Mouse (Mus musculus) forebrain, embryonic 11.5 days (tissue): ENCODE measurements at regions not wholly inside any gene's neighbourhood (a gene's known extent, or its start where the extent isn't known, plus 50 kb on each side); places are given as distances from the start of the nearest gene placed in this dataset.
A peak's percentile ranks its signal among the peaks of the same experiment; 100 is the strongest.

Source experiments
- ATAC-seq: fragments of 200-750 bp; cut with Nextera tagmentation; replicated peaks from 2 replicates; pipeline ENCODE4 v1.8.0; 2017; ENCODE audit warnings: moderate TSS enrichment; ENCODE audit not compliant: low FRiP score
- DNase-seq: peaks from one replicate; pipeline ENCODE4 v3.0.0-alpha.2; 2017; ENCODE audit warnings: low spot score
- H3K27ac ChIP-seq: fragments of 300-500 bp; sonication (generic); 2 replicates; pipeline ENCODE4 v1.5.1; 2014; ENCODE audit warnings: low read depth, low read length
- H3K27me3 ChIP-seq: fragments of 300-500 bp; sonication (generic); 2 replicates; pipeline ENCODE4 v1.6.1; 2014; ENCODE audit warnings: mild to moderate bottlenecking, low read length, mixed read lengths; ENCODE audit not compliant: control insufficient read depth, insufficient read depth
- H3K36me3 ChIP-seq: fragments of 300-500 bp; sonication (generic); 2 replicates; pipeline ENCODE4 v1.6.1; 2014; ENCODE audit warnings: mild to moderate bottlenecking, low read length, moderate library complexity, mixed read lengths; ENCODE audit not compliant: control insufficient read depth, insufficient read depth
- H3K4me1 ChIP-seq: fragments of 300-500 bp; sonication (generic); replicated peaks from 2 replicates; pipeline ENCODE4 v1.6.1; 2014; ENCODE audit warnings: low read length, mixed read lengths; ENCODE audit not compliant: control insufficient read depth, insufficient read depth
- H3K4me2 ChIP-seq: fragments of 300-500 bp; sonication (generic); 2 replicates; pipeline ENCODE4 v1.6.1; 2014; ENCODE audit warnings: low read depth, mild to moderate bottlenecking, low read length, moderate library complexity, mixed read lengths; ENCODE audit not compliant: severe bottlenecking
- H3K4me3 ChIP-seq: fragments of 300-500 bp; sonication (generic); 2 replicates; pipeline ENCODE4 v1.5.1; 2014; ENCODE audit warnings: low read depth, low read length
- H3K9ac ChIP-seq: fragments of 300-500 bp; sonication (generic); 2 replicates; pipeline ENCODE4 v1.6.1; 2014; ENCODE audit warnings: low read length
- H3K9me3 ChIP-seq: fragments of 300-500 bp; sonication (generic); 2 replicates; pipeline ENCODE4 v1.6.1; 2016; ENCODE audit warnings: low read length, mixed read lengths; ENCODE audit not compliant: control insufficient read depth
- WGBS: fragments of 180-500 bp; shearing (Covaris S2); extraction: QIAGEN DNeasy Blood & Tissue Kit; methylation state at CpG from one replicate; pipeline ENCODE4 v1.1.7; 2014; 5-methylcytosine and 5-hydroxymethylcytosine counted together

- H3K36me3 ChIP-seq: no peaks in the 10 kb centered on the region
- 58% methylated on average over 7 of the region's 7 CpGs for WGBS
- ATAC-seq (peak; percentile 74), DNase-seq (no peak)
- H3K27ac ChIP-seq: no peak overlapping the region
- no peak overlapping the region for H3K4me2 ChIP-seq
- H3K27me3 ChIP-seq: no peaks in the 10 kb centered on the region
- H3K4me1 ChIP-seq: 0 out of 2 replicates have a peak, but pooled peaks cover 3% of the 10 kb centered on the region
- no peak overlapping the region for H3K4me3 ChIP-seq
- H3K9me3 ChIP-seq: no peaks in the 10 kb centered on the region
- H3K9ac ChIP-seq: no peak overlapping the region
Observed at GRCm38 (mm10) chr3:142976519-142977394, 95.0 kb upstream of the Pkn2 start.

GRCm38 (mm10) chr3:142975606-142976005, 93.8 kb upstream of the Pkn2 start:
- Histone ChIP-seq H3K4me3 (no peak overlapping the region), H3K27me3 (no peaks in the 10 kb centered on the region), H3K4me1 (0 out of 2 replicates have a peak, but pooled peaks cover 3% of the 10 kb centered on the region), H3K4me2 (no peak overlapping the region), H3K9ac (no peak overlapping the region), H3K27ac (no peak overlapping the region), H3K36me3 (no peaks in the 10 kb centered on the region), H3K9me3 (no peaks in the 10 kb centered on the region)
- DNase-seq (no peak), ATAC-seq (no peak)
- 87% methylated on average over 8 of the region's 8 CpGs for WGBS

GRCm38 (mm10) chr3:142969501-142969900, 87.7 kb upstream of the Pkn2 start:
- H3K9me3 ChIP-seq: no peaks in the 10 kb centered on the region
- no peak overlapping the region for H3K4me3 ChIP-seq
- H3K4me1 ChIP-seq: no peaks in the 10 kb centered on the region
- no peak overlapping the region for H3K4me2 ChIP-seq
- 89% methylated on average over 2 of the region's 2 CpGs for WGBS
- DNase-seq: no peak
- no peak overlapping the region for H3K27ac ChIP-seq
- no peaks in the 10 kb centered on the region for H3K36me3 ChIP-seq
- H3K27me3 ChIP-seq: no peaks in the 10 kb centered on the region
- ATAC-seq: no peak
- H3K9ac ChIP-seq: no peak overlapping the region

GRCm38 (mm10) chr3:142965604-142966003, 83.8 kb upstream of the Pkn2 start:
- Histone ChIP-seq H3K4me3 (no peak overlapping the region), H3K27me3 (no peaks in the 10 kb centered on the region), H3K27ac (no peak overlapping the region), H3K9ac (no peak overlapping the region), H3K4me2 (no peak overlapping the region), H3K36me3 (no peaks in the 10 kb centered on the region), H3K9me3 (no peaks in the 10 kb centered on the region), H3K4me1 (no peaks in the 10 kb centered on the region)
- ATAC-seq: no peak
- WGBS: 67% methylated on average over 4 of the region's 4 CpGs
- no peak for DNase-seq

- WGBS: 92% methylated on average over 4 of the region's 4 CpGs
- H3K9ac ChIP-seq: no peak overlapping the region
- no peak overlapping the region for H3K4me3 ChIP-seq
- no peak overlapping the region for H3K4me2 ChIP-seq
- H3K27ac ChIP-seq: no peak overlapping the region
- no peaks in the 10 kb centered on the region for H3K9me3 ChIP-seq
- no peaks in the 10 kb centered on the region for H3K4me1 ChIP-seq
- no peaks in the 10 kb centered on the region for H3K36me3 ChIP-seq
- H3K27me3 ChIP-seq: no peaks in the 10 kb centered on the region
- ATAC-seq (no peak), DNase-seq (no peak)
Observed at GRCm38 (mm10) chr3:142963818-142964372, 82.1 kb upstream of the Pkn2 start.

- 83% methylated on average over 8 of the region's 8 CpGs for WGBS
- Histone ChIP-seq H3K36me3 (no peaks in the 10 kb centered on the region), H3K4me3 (no peak overlapping the region), H3K27me3 (no peaks in the 10 kb centered on the region), H3K9ac (no peak overlapping the region), H3K9me3 (no peaks in the 10 kb centered on the region), H3K27ac (no peak overlapping the region), H3K4me1 (no peaks in the 10 kb centered on the region), H3K4me2 (no peak overlapping the region)
- ATAC-seq (no peak), DNase-seq (no peak)
Observed at GRCm38 (mm10) chr3:142957768-142958167, 76.0 kb upstream of the Pkn2 start.

- ATAC-seq (peak; percentile 63; the same call in 1 of the 2 replicates), DNase-seq (peak; percentile 80)
- no peak overlapping the region for H3K4me3 ChIP-seq
- H3K4me2 ChIP-seq: no peak overlapping the region
- H3K4me1 ChIP-seq: no peaks in the 10 kb centered on the region
- H3K27ac ChIP-seq: no peak overlapping the region
- H3K9ac ChIP-seq: no peak overlapping the region
- WGBS: 39% methylated on average over 7 of the region's 7 CpGs
- H3K27me3 ChIP-seq: no peaks in the 10 kb centered on the region
- H3K36me3 ChIP-seq: no peaks in the 10 kb centered on the region
- H3K9me3 ChIP-seq: no peaks in the 10 kb centered on the region
Observed at GRCm38 (mm10) chr3:142948771-142949170, 67.0 kb upstream of the Pkn2 start.

GRCm38 (mm10) chr3:142941319-142942024, 59.7 kb upstream of the Pkn2 start:
- DNase-seq: no peak
- peaks cover 2% of the 10 kb centered on the region; the same call in 1 of the 2 replicates for H3K4me1 ChIP-seq

More at GRCm38 (mm10) chr3:142941319-142942024, 59.7 kb upstream of the Pkn2 start:
- no peak overlapping the region for H3K4me3 ChIP-seq
- peak; percentile 51; the same call in 1 of the 2 replicates for ATAC-seq
- 30% methylated on average over 6 of the region's 6 CpGs for WGBS
- no peaks in the 10 kb centered on the region for H3K36me3 ChIP-seq
- no peak overlapping the region for H3K9ac ChIP-seq
- H3K27me3 ChIP-seq: no peaks in the 10 kb centered on the region
- H3K27ac ChIP-seq: 0 out of 2 replicates have a peak overlapping the region, but pooled peaks have one; percentile 3
- no peak overlapping the region for H3K4me2 ChIP-seq
- no peaks in the 10 kb centered on the region for H3K9me3 ChIP-seq
